Mouse (Mus musculus): ENCODE results near the gene A830005F24Rik. TPM values are rescaled to one million over a fixed set of nuclear protein-coding genes. Genes with fewer than 3 reads are reported as not detected.
A peak's percentile ranks its signal among the peaks of the same experiment; 100 is the strongest.

The A830005F24Rik gene
- polyA plus RNA-seq, 1 experiment from 2014 or later: 0.80 TPM

DNA sequence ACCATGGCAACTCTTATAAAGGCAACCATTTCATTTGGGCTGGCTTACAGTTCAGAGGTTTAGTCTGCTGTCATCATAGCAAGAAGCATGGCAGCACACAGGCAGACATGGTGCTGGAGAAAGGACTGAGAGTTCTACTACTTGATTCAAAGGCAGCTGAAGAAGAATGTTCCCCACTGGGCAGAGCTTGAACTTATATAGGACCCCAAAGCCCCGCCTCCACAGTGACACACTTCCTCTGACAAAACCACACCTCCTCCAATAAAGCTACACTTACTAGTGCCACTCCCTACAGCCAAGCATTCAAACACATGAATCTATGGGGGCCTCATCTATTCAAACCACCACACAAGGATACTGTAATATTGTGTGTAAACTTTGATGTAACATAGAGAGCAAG is 41.2 kb downstream of the A830005F24Rik start:
- no peak overlapping the region for H3K4me2 ChIP-seq (ENCODE audit: low read length)
- peaks cover 13 to 25% of the 10 kb centered on the region in 2 experiments for H3K4me1 ChIP-seq (ENCODE audit: control insufficient read depth in 2 of 2, insufficient read depth in 2 of 2, low read length in 2 of 2)
- no peaks in the 10 kb centered on the region for H3K27me3 ChIP-seq (ENCODE audit: control insufficient read depth, insufficient read depth, low read length)
- ATAC-seq (ENCODE audit: insufficient number of reproducible peaks, insufficient read depth, low FRiP score, low read depth): no peak
- no peaks in the 10 kb centered on the region for H3K36me3 ChIP-seq (ENCODE audit: control insufficient read depth, insufficient read depth, low read length)
- H3K9me3 ChIP-seq (ENCODE audit: control insufficient read depth, low read length): no peaks in the 10 kb centered on the region
- 68% methylated on average over 1 of the region's 1 CpGs for WGBS
- H3K4me3 ChIP-seq (ENCODE audit: control insufficient read depth in 1 of 2, insufficient read depth in 1 of 2, low read depth in 1 of 2, low read length in 2 of 2): no peak overlapping the region
- H3K27ac ChIP-seq (replicated peaks in 1 of 2; ENCODE audit: control insufficient read depth in 1 of 2, insufficient read depth in 1 of 2, low read depth in 2 of 2, low read length in 2 of 2): no peak overlapping the region
- no peak overlapping the region for H3K9ac ChIP-seq (ENCODE audit: low read length)

DNA sequence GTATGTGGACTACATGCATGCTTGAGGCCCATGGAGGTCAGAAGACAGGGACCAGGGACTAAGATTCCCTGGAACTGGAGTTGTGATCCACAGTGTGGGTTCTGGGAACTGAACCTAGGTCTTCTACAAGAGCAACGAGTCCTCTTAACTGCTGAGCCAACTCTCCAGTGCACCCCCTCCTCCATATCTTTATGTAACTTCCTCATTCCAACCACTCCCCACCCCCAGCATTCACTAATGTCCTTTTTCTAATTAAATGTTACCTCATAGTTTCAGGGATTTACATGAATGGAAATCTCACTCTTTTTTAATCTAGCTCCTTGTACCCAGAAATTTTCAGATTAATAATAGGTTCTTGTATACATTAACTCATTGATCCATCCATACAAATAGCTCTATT is 42.6 kb downstream of the A830005F24Rik start:
- no peaks in the 10 kb centered on the region for H3K9me3 ChIP-seq (ENCODE audit: control insufficient read depth, low read length)
- WGBS: 74% methylated on average over 1 of the region's 1 CpGs
- ATAC-seq (ENCODE audit: insufficient number of reproducible peaks, insufficient read depth, low FRiP score, low read depth): no peak

DNA sequence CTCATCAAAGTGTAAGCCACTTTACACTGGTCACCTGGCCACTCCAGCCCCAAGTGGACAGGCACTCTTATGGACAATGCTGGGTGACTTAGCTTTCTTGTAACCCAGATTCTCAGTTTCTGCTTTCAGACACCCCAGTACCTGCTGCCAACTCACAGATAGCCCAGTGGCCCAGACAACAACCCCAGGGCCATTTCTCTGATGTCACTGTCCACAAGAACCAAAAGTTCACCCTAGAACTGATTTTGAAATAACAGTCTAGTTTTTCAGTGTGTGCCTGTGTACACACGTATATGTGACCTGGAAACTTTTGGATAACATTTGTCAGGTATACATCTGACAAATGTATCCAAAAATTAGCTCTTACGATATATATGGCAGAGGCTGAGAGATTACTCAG is 48.1 kb downstream of the A830005F24Rik start:
- no peaks in the 10 kb centered on the region for H3K36me3 ChIP-seq (ENCODE audit: control insufficient read depth, insufficient read depth, low read length)
- H3K9me3 ChIP-seq (ENCODE audit: control insufficient read depth, low read length): no peaks in the 10 kb centered on the region
- H3K4me2 ChIP-seq (ENCODE audit: low read length): no peak overlapping the region
- 85% methylated on average over 2 of the region's 2 CpGs for WGBS
- no peak overlapping the region for H3K9ac ChIP-seq (ENCODE audit: low read length)
- no peaks in the 10 kb centered on the region for H3K27me3 ChIP-seq (ENCODE audit: control insufficient read depth, insufficient read depth, low read length)
- no peak for ATAC-seq (ENCODE audit: insufficient number of reproducible peaks, insufficient read depth, low FRiP score, low read depth)
- no peak overlapping the region for H3K27ac ChIP-seq (replicated peaks in 1 of 2; ENCODE audit: control insufficient read depth in 1 of 2, insufficient read depth in 1 of 2, low read depth in 2 of 2, low read length in 2 of 2)
- peaks cover 8 to 12% of the 10 kb centered on the region in 2 experiments for H3K4me1 ChIP-seq (ENCODE audit: control insufficient read depth in 2 of 2, insufficient read depth in 2 of 2, low read length in 2 of 2)
- no peak overlapping the region for H3K4me3 ChIP-seq (ENCODE audit: control insufficient read depth in 1 of 2, insufficient read depth in 1 of 2, low read depth in 1 of 2, low read length in 2 of 2)

More for the DNA sequence above, 42.6 kb downstream of the A830005F24Rik start:
- H3K4me3 ChIP-seq (ENCODE audit: control insufficient read depth in 1 of 2, insufficient read depth in 1 of 2, low read depth in 1 of 2, low read length in 2 of 2): no peak overlapping the region
- no peak overlapping the region for H3K4me2 ChIP-seq (ENCODE audit: low read length)
- H3K27me3 ChIP-seq (ENCODE audit: control insufficient read depth, insufficient read depth, low read length): no peaks in the 10 kb centered on the region
- H3K9ac ChIP-seq (ENCODE audit: low read length): no peak overlapping the region
- peaks cover 11 to 21% of the 10 kb centered on the region in 2 experiments for H3K4me1 ChIP-seq (ENCODE audit: control insufficient read depth in 2 of 2, insufficient read depth in 2 of 2, low read length in 2 of 2)
- H3K27ac ChIP-seq (replicated peaks in 1 of 2; ENCODE audit: control insufficient read depth in 1 of 2, insufficient read depth in 1 of 2, low read depth in 2 of 2, low read length in 2 of 2): no peak overlapping the region
- no peaks in the 10 kb centered on the region for H3K36me3 ChIP-seq (ENCODE audit: control insufficient read depth, insufficient read depth, low read length)

DNA sequence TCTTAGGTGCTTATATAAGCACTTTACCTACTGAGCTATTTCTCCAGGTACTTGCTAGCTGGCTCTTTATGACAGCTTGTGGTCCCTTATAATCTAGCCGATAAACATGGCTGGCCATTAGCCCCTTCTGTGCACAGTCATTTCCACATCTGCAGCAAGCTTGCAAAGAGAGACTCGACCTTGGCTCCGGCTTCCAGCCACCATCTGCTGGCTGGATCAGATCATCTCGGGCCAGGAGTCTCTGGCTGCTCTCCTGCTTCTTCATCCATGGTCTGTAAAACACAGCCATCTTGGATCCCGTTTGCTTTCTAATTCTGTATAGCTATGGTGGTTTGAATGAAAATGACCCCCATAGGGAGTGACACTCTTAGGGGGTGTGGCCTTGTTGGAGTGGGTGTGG is 49.0 kb downstream of the A830005F24Rik start:
- H3K27ac ChIP-seq (replicated peaks in 1 of 2; ENCODE audit: control insufficient read depth in 1 of 2, insufficient read depth in 1 of 2, low read depth in 2 of 2, low read length in 2 of 2): no peak overlapping the region
- no peaks in the 10 kb centered on the region for H3K27me3 ChIP-seq (ENCODE audit: control insufficient read depth, insufficient read depth, low read length)
- H3K9ac ChIP-seq (ENCODE audit: low read length): no peak overlapping the region
- peaks cover 8 to 12% of the 10 kb centered on the region in 2 experiments for H3K4me1 ChIP-seq (ENCODE audit: control insufficient read depth in 2 of 2, insufficient read depth in 2 of 2, low read length in 2 of 2)
- H3K9me3 ChIP-seq (ENCODE audit: control insufficient read depth, low read length): no peaks in the 10 kb centered on the region
- no peak for ATAC-seq (ENCODE audit: insufficient number of reproducible peaks, insufficient read depth, low FRiP score, low read depth)
- no peak overlapping the region for H3K4me2 ChIP-seq (ENCODE audit: low read length)
- 87% methylated on average over 5 of the region's 5 CpGs for WGBS
- H3K4me3 ChIP-seq (ENCODE audit: control insufficient read depth in 1 of 2, insufficient read depth in 1 of 2, low read depth in 1 of 2, low read length in 2 of 2): no peak overlapping the region
- no peaks in the 10 kb centered on the region for H3K36me3 ChIP-seq (ENCODE audit: control insufficient read depth, insufficient read depth, low read length)

MicroRNAs within 50 kb of the gene (microRNA counts, 519-probe panel; counts per million panel counts)
- microRNA mmu-let-7a: 8,834 counts per million, percentile 100 among the panel's probes with 10 or more counts
- microRNA mmu-let-7d: 8,770 counts per million, percentile 99 among the panel's probes with 10 or more counts
- 7,675 counts per million, percentile 96 among the panel's probes with 10 or more counts for microRNA mmu-let-7f

Small RNAs within 50 kb of the gene (microRNA-seq; reads per million reads assigned to microRNA genes)
- not detected for gene Gm24111
- 119 reads per million, percentile 54 among the genes with 10 or more reads in this experiment for gene Mirlet7a-1
- 17,218 reads per million, percentile 96 among the genes with 10 or more reads in this experiment for gene Mirlet7d
- not detected for gene Mirlet7f-1

Other genes with a start within 250 kb of the A830005F24Rik start
- 3.3 and 3.6 TPM in 2 replicates for gene Zfp169, start 119 bp upstream of the A830005F24Rik start, polyA plus RNA-seq (2014; fragmentation: Nextera tagmentation; extraction: Ambion mirVana)
- 7.1 and 8.6 TPM in 2 replicates for gene Ptpdc1, start 112.1 kb downstream of the A830005F24Rik start, polyA plus RNA-seq (2014; fragmentation: Nextera tagmentation; extraction: Ambion mirVana)
- 0.57 TPM in 1 of 2 replicates, not detected in the other for gene Barx1, start 149.4 kb downstream of the A830005F24Rik start, polyA plus RNA-seq (2014; fragmentation: Nextera tagmentation; extraction: Ambion mirVana)

Measured in heart, embryonic 14.5 days (tissue).